Mouse (Mus musculus) forebrain, embryonic 14.5 days (tissue): ENCODE results near the gene Ccdc102a. TPM values are rescaled to one million over a fixed set of nuclear protein-coding genes. Genes with fewer than 3 reads are reported as not detected.

ENCODE experiments used
- ATAC-seq: fragments of 200-750 bp; cut with Nextera tagmentation; 2 replicates; pipeline ENCODE4 v1.8.0; 2017; ENCODE audit warnings: mild to moderate bottlenecking, moderate library complexity
- DNase-seq: peaks from one replicate; pipeline ENCODE4 v3.0.0-alpha.2; 2015; ENCODE audit warnings: low spot score
- H3K27ac ChIP-seq: fragments of 300-500 bp; sonication (generic); 2 replicates; pipeline ENCODE4 v1.5.1; 2014; ENCODE audit warnings: low read depth, mild to moderate bottlenecking, control low read depth, low read length, moderate library complexity
- H3K27me3 ChIP-seq: fragments of 300-500 bp; sonication (generic); replicated peaks from 2 replicates; pipeline ENCODE4 v1.6.1; 2014; ENCODE audit warnings: low read length, control low read depth, mixed read lengths; ENCODE audit not compliant: control insufficient read depth, insufficient read depth
- H3K36me3 ChIP-seq: fragments of 300-500 bp; sonication (generic); 2 replicates; pipeline ENCODE4 v1.6.1; 2014; ENCODE audit warnings: low read length, control low read depth; ENCODE audit not compliant: control insufficient read depth, insufficient read depth
- H3K4me1 ChIP-seq: fragments of 300-500 bp; sonication (generic); 2 replicates; pipeline ENCODE4 v1.6.1; 2014; ENCODE audit warnings: antibody characterized with exemption, low read length, control low read depth; ENCODE audit not compliant: control insufficient read depth, insufficient read depth
- H3K4me2 ChIP-seq: fragments of 300-500 bp; sonication (generic); 2 replicates; pipeline ENCODE4 v1.6.1; 2014; ENCODE audit warnings: mild to moderate bottlenecking, control low read depth, low read length
- H3K4me3 ChIP-seq: fragments of 300-500 bp; sonication (generic); 2 replicates; pipeline ENCODE4 v1.5.1; 2014; ENCODE audit warnings: low read depth, low read length, control low read depth
- H3K9ac ChIP-seq: fragments of 300-500 bp; sonication (generic); 2 replicates; pipeline ENCODE4 v1.6.1; 2014; ENCODE audit warnings: mild to moderate bottlenecking, low read length, control low read depth, moderate library complexity
- H3K9me3 ChIP-seq: fragments of 300-500 bp; sonication (generic); replicated peaks from 2 replicates; pipeline ENCODE4 v1.6.1; 2016; ENCODE audit warnings: low read length, control low read depth, mixed read lengths; ENCODE audit not compliant: control insufficient read depth
- WGBS: fragments of 180-500 bp; shearing (Covaris S2); extraction: QIAGEN DNeasy Blood & Tissue Kit; methylation state at CpG from one replicate; pipeline ENCODE4 v1.1.7; 2014; 5-methylcytosine and 5-hydroxymethylcytosine counted together
- polyA plus RNA-seq: library from polyadenylated mRNA; unstranded; fragments of >200 nt; fragmentation: Nextera tagmentation; extraction: Ambion mirVana; gene quantifications from 2 replicates; pipeline ENCODE4 v1.2.1, GENCODE M21; 2014

Ccdc102a gene
- 6.9 and 7.9 TPM in 2 replicates for polyA plus RNA-seq

DNA sequence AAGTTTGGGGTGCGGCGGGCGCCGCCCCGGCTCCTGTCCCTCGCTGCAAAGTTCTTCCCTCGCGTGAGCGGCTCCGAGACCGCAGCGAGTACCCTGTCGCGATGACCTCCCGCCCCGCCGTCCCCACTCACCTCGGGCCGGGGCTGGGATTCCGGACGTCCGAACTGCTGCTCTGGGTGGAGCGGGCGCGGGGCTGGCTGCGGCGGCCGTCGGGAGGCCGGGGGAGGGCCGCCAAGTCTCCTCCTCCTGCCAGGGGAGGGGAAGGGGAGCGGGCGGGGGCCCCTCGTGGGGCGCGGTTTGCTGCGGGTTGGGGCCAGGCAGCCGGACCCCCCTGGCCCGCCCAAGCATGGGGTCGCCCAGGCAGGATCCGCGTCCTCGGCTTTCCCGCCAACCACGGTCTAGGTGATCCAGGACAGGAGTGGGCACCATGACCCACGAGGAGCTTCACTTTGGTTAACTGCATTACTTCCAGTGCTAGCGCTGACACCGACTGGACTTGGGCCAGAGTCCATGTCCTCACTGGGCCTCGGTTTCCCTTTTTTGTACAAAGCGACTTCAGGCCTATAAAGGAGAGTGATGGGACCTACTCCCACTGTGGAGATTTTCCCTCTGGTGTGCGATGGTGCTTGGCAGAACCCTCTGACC, at the start of gene Ccdc102a:
Gene Ccdc102a (minus strand): TSS at position 248 of the 645 bp plus-strand sequence.
- WGBS: 3% methylated on average over 42 of the region's 51 CpGs
- Histone ChIP-seq H3K4me2 (peak within 1 kb of the TSS; percentile 79), H3K27me3 (no peaks in the 10 kb centered on the region; the same call in 1 of the 2 replicates), H3K27ac (no peak within 1 kb of the TSS), H3K9me3 (no peaks in the 10 kb centered on the region), H3K4me3 (peak within 1 kb of the TSS; percentile 42), H3K4me1 (peaks cover 26% of the 10 kb centered on the region), H3K36me3 (no peaks in the 10 kb centered on the region), H3K9ac (peak within 1 kb of the TSS; percentile 57)
- DNase-seq (no peak), ATAC-seq (peak; percentile 42)

DNA sequence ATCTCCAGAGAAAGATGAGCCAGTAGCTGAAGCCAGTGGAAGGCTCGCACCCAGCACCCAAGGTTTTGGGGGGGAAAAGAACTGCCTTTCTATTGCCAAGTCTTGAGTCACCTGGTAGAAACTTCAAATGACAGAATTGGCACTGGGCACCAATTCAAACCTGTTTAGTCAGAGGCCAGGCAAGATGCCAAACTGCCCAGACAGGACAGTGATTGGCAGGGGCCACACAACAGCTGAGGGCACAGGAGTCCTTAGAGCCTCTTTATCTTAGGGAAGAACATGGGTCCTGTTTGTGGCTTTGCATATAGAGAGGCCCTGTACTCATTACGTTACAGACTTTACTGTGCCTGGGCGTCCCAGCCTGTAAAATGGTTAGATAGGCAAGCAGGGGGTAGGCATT, 49.7 kb upstream of the Ccdc102a start:
- H3K27ac ChIP-seq: no peak overlapping the region
- H3K9me3 ChIP-seq: no peaks in the 10 kb centered on the region
- no peaks in the 10 kb centered on the region for H3K4me1 ChIP-seq
- no peak overlapping the region for H3K4me2 ChIP-seq
- ATAC-seq (peak; percentile 65), DNase-seq (peak; percentile 67)
- H3K36me3 ChIP-seq: no peaks in the 10 kb centered on the region
- no peak overlapping the region for H3K4me3 ChIP-seq
- H3K9ac ChIP-seq: no peak overlapping the region
- WGBS: 42% methylated on average over 3 of the region's 3 CpGs
- H3K27me3 ChIP-seq: no peaks in the 10 kb centered on the region

DNA sequence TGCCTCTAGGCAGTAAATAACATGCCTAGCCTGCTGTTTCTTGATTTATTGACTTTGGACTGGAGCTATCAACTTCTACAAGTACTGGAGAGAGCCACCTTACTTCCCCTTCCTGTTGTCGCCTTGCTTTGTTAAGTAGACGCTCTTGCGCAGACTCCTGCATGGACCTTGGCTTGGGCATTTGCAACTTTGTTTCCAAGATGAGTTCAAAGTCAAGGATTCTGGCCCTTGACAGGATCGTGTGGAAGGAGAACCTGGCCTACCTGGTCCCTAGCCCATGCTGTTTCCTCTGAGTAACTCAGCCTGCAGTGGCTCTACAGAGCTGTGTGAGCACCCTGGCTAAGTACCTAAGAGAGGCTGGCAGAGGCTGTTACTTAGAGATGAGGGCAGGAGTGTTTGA, 49.2 kb upstream of the Ccdc102a start:
- H3K4me2 ChIP-seq: no peak overlapping the region
- H3K36me3 ChIP-seq: no peaks in the 10 kb centered on the region
- DNase-seq (no peak), ATAC-seq (no peak; the same call in 1 of the 2 replicates)
- no peaks in the 10 kb centered on the region for H3K27me3 ChIP-seq
- no peak overlapping the region for H3K27ac ChIP-seq
- no peak overlapping the region for H3K9ac ChIP-seq
- H3K4me1 ChIP-seq: no peaks in the 10 kb centered on the region
- 90% methylated on average over 4 of the region's 4 CpGs for WGBS
- H3K4me3 ChIP-seq: no peak overlapping the region
- H3K9me3 ChIP-seq: no peaks in the 10 kb centered on the region

DNA sequence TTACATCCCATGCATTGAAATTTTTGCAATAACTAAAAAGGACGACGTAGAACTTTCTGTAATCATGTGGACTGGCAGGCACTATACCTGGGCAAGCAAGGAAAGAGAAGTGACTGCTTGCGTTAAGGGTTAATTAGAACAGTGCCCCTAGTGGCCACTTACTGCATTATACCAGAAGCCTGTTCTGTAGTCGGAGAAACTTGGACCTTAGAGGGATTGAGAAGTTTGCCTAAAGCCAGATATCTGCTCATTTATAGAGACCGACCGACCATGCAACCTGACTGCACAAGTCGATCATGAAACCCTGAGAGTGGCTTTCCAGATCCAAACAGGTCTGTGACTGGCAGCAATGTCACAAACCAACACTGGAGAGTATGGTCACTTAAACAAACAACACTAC, 48.7 kb upstream of the Ccdc102a start:
- WGBS: 19% methylated on average over 7 of the region's 7 CpGs
- no peaks in the 10 kb centered on the region for H3K9me3 ChIP-seq
- H3K36me3 ChIP-seq: no peaks in the 10 kb centered on the region
- H3K4me2 ChIP-seq: no peak overlapping the region
- no peak overlapping the region for H3K27ac ChIP-seq
- no peaks in the 10 kb centered on the region for H3K27me3 ChIP-seq
- H3K4me3 ChIP-seq: no peak overlapping the region
- no peak overlapping the region for H3K9ac ChIP-seq
- DNase-seq (peak; percentile 77), ATAC-seq (no peak)
- H3K4me1 ChIP-seq: no peaks in the 10 kb centered on the region

DNA sequence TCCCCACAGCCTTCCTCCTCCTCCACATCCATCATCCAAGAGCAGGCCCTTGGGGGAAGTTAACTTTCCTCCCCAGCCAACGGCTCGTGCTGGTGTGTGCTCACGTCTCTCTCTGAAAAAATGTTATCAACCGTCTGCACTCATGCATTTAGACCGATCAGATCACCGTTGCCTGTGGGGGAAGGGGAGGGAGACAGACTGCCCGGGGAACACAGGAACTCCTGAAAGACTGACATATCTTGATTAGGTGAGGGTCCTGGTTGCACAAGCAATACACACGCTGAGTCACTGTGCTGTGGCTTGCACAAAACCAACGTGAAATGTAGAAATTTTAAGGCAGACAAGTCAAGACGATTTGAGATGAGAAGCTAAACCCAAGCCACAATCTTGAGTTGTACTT, 46.9 kb upstream of the Ccdc102a start:
- Histone ChIP-seq H3K4me1 (no peaks in the 10 kb centered on the region), H3K4me2 (no peak overlapping the region), H3K27ac (no peak overlapping the region), H3K36me3 (no peaks in the 10 kb centered on the region), H3K9ac (no peak overlapping the region), H3K9me3 (no peaks in the 10 kb centered on the region), H3K4me3 (no peak overlapping the region), H3K27me3 (no peaks in the 10 kb centered on the region)
- ATAC-seq: no peak
- no peak for DNase-seq
- 80% methylated on average over 10 of the region's 10 CpGs for WGBS

DNA sequence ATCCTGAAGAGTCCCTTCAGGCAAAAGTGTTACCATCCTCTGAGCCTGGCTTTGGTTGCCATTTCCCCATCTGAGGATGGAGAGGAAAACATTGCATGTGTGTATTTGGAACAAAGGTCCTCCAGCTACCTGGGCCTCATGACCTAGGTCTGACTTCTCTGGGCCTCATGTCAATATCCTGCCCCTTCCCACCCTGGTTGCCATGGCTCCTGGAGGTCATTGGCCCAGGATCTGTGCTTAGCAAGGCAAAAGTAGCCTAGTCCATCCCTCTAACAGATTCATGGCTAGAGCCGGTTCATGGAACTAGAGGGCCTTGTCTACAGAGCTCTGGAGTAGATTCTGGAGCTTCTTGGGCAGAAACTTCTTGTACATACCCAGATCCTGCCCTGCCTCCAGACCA, 44.3 kb upstream of the Ccdc102a start:
- whole genome bisulfite sequencing: 87% methylated on average over 1 of the region's 1 CpGs
- no peak for ATAC-seq
- no peaks in the 10 kb centered on the region for H3K36me3 ChIP-seq

DNA sequence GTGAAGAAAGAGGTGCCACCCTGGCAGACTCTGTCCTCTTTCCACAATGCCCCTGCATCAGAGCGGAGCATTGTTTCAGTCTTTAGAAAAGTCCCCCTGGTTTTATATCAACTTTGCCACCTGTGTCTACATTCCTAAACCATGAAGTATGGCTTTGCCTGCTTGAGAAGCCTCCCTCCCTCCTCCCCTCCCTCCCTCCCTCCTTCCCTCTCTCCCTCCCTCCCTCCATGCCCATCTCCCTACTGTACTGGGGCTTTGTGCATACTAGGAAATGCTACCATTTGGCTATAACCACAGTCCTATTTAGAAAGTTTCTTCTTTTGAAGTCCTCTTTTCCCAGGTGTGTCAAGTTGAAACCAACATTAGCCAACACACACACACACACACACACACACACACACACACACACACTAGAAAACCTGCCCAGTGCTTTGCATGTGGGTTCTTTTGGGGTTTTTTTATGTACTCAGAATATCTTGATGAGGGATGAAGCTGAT, 38.2 kb upstream of the Ccdc102a start:
- H3K9ac ChIP-seq: no peak overlapping the region
- H3K27me3 ChIP-seq: no peaks in the 10 kb centered on the region
- no peaks in the 10 kb centered on the region for H3K36me3 ChIP-seq
- 86% methylated on average over 1 of the region's 1 CpGs for WGBS
- no peaks in the 10 kb centered on the region for H3K9me3 ChIP-seq
- H3K27ac ChIP-seq: no peak overlapping the region
- no peak overlapping the region for H3K4me3 ChIP-seq
- DNase-seq (no peak), ATAC-seq (no peak)
- H3K4me1 ChIP-seq: 0 out of 2 replicates have a peak, but pooled peaks cover 2% of the 10 kb centered on the region
- no peak overlapping the region for H3K4me2 ChIP-seq

More for the DNA sequence above, 44.3 kb upstream of the Ccdc102a start:
- Histone ChIP-seq H3K27me3 (no peaks in the 10 kb centered on the region), H3K4me2 (no peak overlapping the region), H3K9me3 (no peaks in the 10 kb centered on the region), H3K4me3 (no peak overlapping the region), H3K4me1 (no peaks in the 10 kb centered on the region), H3K9ac (no peak overlapping the region), H3K27ac (no peak overlapping the region)
- DNase-seq: no peak

DNA sequence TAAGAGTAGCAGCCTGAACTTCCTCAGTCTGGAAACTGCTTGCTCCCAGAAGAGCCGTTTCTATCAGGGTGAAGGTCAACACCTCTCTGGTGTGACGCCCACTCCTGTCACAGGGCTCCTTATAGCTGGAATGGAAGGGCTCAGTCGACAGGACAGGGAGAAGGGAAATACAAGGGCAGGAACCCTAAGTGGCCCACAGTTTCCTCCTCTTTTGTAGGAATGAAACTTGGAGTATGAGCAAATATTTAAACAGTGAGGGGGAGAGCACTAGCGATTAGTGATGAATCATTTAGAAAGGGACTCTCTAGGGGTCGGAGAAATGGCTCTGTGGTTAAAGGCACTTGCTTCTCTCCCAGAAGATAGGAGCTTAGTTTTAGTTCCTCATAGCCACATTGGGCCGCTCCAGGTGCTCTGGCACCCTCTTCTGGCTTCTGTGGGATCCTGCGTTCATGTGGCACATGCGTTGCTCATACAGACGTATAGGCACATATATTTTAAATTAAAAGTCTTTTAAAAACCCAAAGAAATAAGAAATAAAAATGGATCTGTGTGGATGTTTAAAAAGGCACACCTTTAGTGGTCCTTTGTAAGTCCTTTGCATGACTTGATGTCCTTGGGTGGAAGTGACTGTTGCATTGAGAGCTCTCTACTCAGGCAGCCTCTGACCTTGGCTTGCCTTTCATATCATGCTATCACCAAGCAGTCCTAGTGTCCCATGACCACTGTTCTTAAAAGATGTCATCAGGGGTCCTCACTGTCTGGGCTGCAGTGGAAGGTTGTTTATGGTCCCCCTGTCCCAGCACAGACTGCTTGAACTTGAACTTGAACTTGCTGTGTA, 37.2 kb upstream of the Ccdc102a start:
- DNase-seq: peak; percentile 71
- H3K36me3 ChIP-seq: no peaks in the 10 kb centered on the region
- no peaks in the 10 kb centered on the region for H3K9me3 ChIP-seq
- no peak overlapping the region for H3K4me2 ChIP-seq
- no peak overlapping the region for H3K27ac ChIP-seq
- no peak overlapping the region for H3K4me3 ChIP-seq
- 37% methylated on average over 9 of the region's 9 CpGs for WGBS
- peak; percentile 27; the same call in 1 of the 2 replicates for ATAC-seq
- H3K9ac ChIP-seq: no peak overlapping the region
- 0 out of 2 replicates have a peak, but pooled peaks cover 2% of the 10 kb centered on the region for H3K4me1 ChIP-seq
- H3K27me3 ChIP-seq: no peaks in the 10 kb centered on the region

DNA sequence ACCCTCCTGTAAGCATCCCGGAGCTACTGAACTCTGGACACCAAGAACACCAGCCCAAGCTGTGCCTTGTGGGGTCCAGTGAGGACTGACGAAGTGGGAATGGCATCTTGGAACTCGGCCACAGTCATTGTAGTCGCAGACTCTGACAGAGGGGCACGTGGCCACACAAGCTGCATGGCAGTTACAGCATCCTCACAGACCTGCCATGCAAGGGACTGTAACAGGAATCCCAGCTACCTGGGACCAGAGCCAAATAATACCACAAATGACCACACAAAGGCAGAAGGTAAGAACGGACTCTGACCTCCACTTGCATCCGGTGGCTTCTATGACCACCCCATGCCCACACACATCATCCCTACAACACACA, 36.5 kb upstream of the Ccdc102a start:
- peak; percentile 78 for ATAC-seq

More for the DNA sequence above, 36.5 kb upstream of the Ccdc102a start:
- DNase-seq: peak; percentile 76
- no peak overlapping the region for H3K4me3 ChIP-seq
- no peaks in the 10 kb centered on the region for H3K27me3 ChIP-seq
- WGBS: 62% methylated on average over 7 of the region's 7 CpGs
- no peak overlapping the region for H3K9ac ChIP-seq
- no peak overlapping the region for H3K4me2 ChIP-seq
- 0 out of 2 replicates have a peak, but pooled peaks cover 2% of the 10 kb centered on the region for H3K4me1 ChIP-seq
- H3K9me3 ChIP-seq: no peaks in the 10 kb centered on the region
- no peaks in the 10 kb centered on the region for H3K36me3 ChIP-seq
- no peak overlapping the region for H3K27ac ChIP-seq
